Mouse (Mus musculus): ENCODE measurements around the gene Trmt44.
A peak's percentile ranks its signal among the peaks of the same experiment; 100 is the strongest.
"Not testable (repeated sequence)": the region's sequence is repeated elsewhere in the genome, so short reads cannot be mapped to it uniquely, and the experiment has no call there.

The Trmt44 gene

DNA sequence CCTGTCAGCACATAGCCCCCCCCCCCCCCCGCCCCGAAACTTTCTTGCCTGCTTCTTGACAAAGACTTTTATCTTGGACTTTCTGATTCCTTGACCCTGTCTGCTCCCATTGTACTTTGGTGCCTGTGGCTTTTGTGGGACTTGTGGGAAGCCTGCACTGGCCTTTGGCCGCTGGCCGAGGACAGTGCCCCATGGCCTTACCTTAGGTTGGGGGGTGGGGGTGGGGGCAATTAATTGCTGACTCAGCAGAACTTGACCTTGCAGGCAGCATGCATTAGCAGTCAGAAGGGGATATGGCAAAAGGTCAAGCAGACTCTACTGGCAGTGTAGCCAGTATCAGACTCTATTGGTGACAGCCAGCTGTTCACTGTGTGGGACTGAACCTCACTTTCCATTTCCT is 16.6 kb upstream of the Trmt44 start:
- DNase-seq (ENCODE audit: low spot score in 2 of 2): no peak

DNA sequence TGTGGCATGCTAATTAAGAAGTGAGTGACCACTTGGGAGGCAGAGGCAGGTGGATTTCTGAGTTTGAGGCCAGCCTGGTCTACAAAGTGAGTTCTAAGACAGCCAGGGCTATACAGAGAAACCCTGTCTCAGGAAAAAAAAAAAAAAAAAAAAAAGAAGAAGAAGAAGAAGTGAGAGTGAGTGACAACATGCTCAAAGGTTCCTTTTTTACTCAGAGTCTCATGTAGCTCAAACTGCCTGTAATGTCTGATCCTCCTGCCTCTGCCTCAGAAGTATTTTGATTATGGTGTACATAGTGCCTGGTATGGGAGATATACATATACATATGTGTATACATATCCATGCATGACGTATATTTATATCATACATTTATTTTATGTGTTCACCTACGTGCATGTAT is 9.4 kb upstream of the Trmt44 start:
- DNase-seq (ENCODE audit: low spot score in 2 of 2): not testable (repeated sequence)

DNA sequence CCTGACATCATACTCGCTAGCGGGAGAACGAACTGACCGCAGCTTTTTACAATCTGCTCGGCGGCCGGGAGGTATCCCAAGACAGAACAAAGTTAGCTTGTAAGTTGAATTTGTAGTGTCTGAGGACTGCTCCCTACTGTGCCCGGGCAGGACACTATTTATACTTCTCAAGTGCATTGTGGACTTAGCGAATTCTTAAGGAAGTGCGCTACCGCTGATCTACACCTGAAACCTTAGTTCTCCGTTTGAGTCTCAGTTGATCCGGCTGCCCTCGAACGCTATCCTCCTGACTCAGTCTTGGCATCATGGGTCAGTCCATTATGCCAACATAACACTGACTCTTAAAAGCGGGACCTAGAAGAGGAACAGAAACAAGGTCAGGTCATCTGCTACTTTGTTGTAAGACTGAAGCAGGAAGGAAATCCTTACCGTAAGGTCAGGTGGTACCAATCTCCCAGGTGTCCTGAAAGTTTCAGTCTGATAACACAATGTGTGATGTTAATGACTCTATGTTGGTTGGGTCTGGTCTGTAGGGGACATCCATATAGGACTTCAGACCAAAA is 8.4 kb upstream of the Trmt44 start:
- DNase-seq (ENCODE audit: low spot score in 2 of 2): no peak

DNA sequence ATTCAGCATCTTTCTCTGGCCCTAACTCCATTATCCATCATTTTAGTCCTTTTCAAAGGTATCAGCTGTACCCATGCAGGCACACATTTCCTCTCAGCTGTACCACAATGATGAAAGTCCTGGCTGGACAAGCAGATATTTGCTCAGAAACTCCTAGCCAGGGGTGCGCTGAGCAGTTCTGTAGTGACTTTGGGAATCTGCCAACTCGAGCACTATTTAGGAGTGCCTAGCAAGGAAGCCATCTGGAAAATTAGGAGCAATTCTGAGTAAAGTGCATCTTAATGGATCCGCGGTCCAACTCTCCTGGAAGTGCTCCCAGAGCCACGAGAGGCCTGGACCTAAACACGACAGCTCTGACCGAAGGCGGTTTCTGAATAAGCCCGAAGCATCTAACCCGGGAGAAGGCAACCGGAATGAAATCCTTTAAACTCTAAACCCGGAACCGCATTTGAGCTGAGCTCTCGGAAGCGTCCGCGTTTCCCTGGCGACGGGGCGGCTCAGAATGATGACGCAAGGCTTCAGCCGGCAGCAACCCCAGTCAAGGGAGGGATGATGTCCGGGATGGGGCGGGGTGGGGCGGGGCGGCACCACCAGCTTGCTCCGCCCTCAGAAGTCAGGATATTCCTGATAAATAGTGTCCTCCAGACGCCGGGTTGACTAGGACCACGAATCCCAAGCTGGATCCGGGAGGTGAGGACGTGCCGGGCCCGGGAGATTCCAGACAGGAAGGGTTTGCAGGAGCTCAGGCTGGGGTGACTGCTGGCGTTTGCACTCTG is 7.8 kb upstream of the Trmt44 start, which contains the start of gene Acox3:
Gene Acox3, plus strand, starts transcription at position 596 of the 776 bp plus-strand sequence.
- peak; percentile 89 to 92 for DNase-seq (ENCODE audit: low spot score in 2 of 2)

DNA sequence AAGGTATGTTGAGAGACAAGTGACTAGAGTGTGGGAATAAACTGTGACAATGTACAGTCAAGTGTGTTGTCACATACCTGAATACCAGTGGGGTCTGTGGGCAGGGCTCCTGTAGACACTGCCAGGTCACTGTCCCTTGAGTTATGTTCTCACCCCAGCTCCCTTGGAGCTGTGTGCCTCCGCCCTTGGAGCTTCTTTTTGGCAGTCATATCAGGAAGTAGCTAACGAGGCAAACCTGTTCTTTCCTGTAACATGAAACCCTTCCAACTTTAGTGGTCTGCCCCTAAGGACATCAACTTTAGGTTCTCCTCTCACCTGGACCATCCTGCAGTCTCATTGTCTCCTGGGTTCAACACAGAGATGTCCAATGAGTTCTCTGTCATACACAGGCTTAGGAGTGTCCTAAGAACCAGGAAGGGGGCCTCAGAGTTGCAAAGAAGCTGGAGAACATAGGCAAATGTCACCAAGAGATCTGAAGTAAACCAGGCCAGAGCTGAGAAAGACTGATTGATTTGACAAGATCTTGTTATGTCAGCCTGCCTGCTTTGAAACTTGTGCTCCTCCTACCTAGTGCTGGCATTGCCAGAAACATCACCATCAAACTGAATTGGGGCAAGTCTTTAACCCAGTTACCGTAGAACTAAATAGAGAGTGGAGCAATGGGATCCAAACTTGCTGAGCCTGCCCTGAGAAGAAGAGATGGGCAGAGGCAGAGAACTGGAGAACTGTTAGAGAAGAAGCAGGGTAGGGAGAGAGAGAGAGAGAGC is 5.5 kb upstream of the Trmt44 start:
- DNase-seq (ENCODE audit: low spot score in 2 of 2): no peak

DNA sequence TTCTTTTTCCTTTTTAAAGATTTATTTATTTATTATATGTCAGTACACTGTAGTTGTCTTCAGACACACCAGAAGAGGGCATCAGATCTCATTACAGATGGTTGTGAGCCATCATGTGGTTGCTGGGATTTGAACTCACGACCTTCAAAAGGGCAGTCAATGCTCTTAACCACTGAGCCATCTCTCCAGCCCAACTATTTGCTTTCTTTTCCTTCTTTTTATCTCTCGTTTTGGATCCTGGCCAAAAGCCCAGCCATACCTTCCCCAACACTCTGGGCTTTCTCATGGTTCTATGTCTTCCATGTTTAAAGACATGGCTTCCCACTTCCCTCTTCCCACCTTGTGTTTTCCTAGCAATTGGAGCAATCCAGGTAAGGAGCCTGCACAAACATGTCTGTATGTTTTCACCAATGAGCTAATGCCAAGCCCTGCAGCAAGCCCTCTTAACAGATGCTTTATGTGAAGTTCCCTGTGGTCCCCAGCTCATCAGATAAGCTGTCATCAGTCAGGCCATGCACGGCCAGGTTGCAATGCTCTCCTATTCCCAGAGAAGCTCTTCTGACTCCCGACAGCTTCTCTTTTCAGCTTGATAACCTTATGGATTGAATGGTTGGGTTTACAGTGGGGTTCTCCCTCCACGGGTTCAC is 4.5 kb upstream of the Trmt44 start:
- no peak for DNase-seq (ENCODE audit: low spot score in 2 of 2)

DNA sequence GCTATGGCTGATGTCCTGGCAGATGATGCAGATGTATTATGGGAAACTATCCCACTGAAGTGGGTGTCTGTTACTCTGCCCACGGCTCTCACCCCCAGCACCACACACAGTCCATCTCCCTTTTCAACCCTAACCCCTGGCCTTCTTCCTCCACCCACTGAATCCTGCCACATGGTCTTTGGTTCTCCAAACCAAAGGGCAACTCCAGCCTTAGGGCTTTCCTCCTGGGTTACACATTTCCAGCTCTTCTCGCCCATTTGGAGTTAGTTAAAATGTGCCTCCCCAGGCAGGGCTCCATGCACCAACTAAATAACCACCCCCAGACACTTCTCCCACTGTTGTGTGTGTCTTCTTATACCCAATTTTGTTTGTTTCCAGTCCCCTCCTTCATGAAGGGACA is 3.5 kb upstream of the Trmt44 start:
- no peak for DNase-seq (ENCODE audit: low spot score in 2 of 2)

DNA sequence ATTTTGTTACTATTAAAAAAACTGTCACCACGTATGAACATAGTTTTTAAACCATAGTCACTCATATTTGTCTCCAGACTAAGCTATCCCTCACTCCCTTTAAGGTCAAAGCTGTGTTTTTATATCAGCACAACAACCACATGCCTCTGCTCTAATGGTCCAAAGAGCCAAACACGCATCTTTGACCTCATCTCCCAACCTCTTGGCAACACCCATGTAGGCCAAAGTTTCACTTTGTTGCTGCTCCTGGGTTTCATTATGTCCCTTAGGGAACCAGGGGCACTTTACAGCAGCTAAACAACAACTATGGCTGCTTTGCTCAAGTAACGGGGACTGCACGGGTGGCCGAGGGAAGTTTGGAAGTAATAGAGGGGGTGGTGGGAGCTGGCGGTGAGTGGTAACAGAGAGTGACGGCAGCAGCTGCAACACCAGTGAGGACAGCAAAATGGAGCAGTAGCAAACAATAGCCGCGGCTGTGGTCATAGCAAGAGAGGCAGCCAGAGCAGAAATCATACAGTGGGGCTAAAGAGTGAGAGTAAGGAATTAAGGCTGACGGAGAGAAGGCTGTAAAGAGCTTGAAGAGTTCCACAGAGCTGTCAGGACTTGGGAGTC is 1.6 kb upstream of the Trmt44 start:
- DNase-seq (ENCODE audit: low spot score in 2 of 2): no peak

DNA sequence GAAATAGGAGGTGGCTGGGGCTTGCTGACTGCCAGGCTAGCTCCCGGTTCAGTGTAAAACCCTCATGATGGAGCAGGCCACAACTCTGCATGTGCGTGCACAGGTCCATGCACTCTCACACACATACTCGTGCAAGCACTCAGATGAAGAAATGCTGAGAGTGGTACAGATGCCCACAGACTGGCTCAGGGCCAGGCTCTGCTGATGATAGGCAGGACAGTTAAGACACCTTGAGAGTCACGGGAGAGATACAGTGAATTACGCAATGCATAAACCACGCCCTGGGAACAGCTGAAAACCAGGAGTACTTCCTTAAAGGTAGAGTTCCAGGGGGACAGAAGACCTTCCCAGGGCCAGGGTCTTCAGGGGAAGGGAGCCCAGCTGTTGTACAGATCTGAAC is 3.3 kb downstream of the Trmt44 start:
- no peak for DNase-seq (ENCODE audit: low spot score in 2 of 2)

DNA sequence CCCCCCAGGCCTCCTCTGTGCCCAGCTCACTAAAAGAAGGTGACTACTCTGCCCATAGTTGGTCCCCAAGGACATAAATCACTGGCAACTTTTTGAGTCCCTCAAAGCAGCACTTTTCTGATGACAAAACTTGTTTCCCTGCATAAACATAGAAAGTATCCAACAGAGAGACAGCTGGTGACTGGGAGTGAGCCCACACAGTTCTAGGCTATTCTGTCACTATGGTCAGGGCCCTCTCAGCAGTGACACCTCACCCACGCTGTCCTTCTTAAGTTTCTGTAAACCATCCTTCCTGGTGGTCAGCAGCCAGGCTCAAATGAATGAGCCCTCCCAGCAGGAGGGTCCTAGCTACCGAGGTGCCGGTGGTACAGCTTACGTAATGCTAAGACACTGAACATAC is 8.2 kb downstream of the Trmt44 start:
- no peak for DNase-seq (ENCODE audit: low spot score in 2 of 2)

DNA sequence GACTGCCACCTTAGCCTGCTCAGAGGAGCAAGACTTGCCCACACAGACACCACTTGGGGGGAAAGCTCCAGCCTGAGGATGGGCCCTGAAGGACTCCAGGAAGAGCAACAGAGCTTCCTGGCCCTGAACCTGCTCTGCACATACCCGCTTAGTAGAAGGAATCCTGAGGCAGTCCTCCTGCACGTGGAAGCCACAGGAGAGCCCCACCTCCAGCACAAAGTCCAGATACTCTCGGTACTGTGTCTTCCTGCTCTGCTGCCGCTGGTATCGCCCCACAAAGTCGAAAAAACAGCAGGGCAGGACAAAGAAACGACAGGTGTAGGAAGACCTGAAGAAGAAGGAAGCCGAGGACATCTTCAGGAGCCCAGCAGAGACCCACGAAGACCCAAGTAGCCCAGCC is 9.7 kb downstream of the Trmt44 start:
- no peak for DNase-seq (ENCODE audit: low spot score in 2 of 2)

DNA sequence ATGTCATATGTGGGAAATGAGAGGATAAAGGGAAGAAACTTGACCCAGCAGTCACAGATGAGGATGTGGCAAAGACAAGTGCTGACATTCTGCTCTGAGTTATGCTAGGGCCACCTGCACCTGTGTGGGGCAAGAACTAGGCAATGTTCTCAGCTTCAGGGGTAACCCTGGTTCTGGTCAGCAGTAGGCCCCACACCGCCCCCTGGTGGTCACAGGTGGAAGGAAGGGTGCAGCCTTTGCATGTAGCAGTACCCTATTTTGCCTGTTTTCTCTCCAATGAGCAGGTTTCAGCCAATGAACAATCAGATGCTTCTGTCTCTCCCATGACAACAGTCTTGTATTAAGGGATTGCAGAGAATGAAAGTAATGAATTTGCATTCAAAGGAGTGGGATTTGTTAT is 11.4 kb downstream of the Trmt44 start:
- DNase-seq (ENCODE audit: low spot score in 2 of 2): peak; percentile 48 to 61

DNA sequence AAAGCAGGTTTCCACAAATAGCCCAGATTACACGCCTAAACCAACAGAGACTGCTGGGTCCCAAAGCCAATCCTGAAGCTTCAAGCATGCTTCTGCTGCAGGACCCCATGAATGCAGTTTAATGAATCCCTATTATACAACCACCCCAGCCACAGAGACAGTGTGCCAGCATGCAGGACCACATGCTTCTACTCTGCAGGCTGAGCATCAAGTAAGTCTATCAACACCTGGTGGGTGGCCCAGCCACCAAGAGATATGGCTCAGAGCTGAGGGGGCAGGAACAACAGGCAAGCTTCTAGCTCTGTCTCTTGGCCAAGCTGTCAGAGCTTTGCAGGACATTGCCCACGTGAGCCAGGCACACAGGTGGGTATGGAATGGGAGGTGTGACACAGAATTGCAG is 12.3 kb downstream of the Trmt44 start:
- no peak for DNase-seq (ENCODE audit: low spot score in 2 of 2)

DNA sequence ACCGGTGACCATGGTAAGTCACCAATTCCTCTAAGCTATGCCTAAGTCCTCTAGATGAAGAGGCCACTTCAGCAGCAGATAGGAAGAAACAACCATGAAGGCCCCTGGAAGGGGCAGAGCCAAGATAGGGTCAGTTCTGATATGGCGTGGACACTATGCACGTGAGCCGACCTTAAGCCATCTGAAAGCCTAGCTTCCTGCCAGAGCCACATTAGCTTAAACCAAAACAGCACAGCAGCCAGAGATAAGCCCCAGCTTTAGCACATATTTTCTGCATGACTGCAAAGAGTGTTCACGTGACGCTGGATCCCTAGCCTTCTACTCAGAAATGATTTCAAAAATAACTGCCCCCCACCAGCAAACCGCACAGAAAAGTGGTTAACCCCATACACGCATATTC is 15.4 kb downstream of the Trmt44 start:
- no peak for DNase-seq (ENCODE audit: low spot score in 2 of 2)

DNA sequence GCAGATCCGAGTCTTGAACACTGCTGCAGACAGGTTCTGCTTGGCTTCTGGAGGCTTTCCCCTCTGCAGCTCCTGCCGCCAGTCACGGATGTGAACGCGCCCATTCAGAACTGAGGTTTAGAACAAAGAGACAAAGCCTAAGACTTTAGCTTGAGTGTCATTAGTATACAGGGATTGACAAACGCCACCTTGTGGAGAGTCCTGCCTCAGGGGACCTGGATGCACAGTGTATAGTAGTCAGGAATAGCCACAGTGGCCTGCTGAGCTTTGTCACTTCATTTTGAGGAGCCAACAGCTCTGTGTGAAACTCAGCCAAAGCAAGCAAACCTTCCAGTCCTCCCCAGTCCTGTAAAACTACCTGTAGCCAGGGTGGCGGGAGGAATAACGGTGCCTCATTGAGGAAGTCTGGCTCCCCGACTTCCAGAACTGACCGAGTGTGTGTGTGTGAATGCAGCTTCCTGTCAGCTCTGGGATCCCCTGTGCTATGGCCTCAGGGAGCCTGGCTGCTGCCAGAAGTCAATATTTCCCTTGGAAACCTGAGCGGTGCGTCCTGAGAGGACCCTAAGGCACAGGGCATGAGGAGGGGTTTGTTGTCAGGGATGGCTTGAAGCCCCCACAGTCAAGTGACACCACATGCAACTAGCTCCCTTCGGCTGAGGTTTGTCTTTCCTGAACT is 16.8 kb downstream of the Trmt44 start:
- no peak for DNase-seq (ENCODE audit: low spot score in 2 of 2)

DNA sequence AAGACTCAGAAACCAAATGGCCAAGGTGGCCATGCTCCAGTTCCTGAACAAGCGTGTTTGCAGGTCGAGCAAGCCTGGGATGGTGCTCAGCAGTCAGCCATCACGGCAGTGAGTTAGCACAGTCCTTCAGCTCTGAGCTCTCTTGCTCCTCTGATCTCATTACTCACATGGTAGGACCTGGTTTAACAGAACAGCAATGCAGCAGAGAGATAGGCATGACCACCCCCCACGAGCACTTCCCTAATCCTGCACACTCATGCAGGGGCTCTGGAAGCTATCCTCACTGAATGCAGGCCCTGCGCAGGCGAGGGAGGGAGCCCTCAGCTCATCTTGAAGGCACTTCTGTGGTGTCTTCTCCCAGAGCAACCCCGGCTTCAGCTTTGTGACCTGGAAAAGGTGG is 18.5 kb downstream of the Trmt44 start:
- DNase-seq (ENCODE audit: low spot score in 2 of 2): no peak

DNA sequence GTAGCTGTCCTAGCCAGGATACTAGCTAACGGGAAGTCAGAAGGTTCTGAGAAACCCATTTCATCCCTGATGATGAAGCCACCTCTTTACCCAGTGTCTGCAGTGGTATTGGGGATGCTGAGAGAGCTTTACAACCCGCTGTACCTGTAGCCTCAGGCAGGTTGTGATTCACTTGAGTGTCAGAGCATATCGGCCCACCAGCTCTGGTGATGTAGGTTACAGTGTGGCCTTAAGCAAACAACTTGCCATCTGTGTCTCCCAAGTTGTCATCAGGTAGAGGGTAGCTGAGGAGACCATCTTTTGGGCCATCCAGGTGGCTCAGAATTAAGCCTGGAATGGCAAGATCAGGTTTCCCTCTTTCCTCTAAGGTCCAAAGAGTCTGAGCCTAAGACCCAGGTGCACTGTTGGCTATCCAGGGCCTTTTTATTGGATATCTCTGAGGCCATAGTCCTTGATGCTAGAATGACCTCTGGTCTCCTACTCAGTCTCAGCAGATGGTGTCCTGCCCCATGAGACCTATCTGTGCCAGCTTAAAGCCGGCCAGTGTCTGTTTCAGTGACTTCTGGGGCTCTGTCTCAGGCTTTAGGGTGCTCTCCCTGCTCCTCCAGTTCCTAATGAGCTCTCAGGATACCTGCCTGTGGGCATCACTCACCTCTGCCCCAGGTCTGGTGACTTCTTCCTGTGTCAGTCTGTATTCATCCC is 21.9 kb downstream of the Trmt44 start:
- DNase-seq (ENCODE audit: low spot score in 2 of 2): no peak

DNA sequence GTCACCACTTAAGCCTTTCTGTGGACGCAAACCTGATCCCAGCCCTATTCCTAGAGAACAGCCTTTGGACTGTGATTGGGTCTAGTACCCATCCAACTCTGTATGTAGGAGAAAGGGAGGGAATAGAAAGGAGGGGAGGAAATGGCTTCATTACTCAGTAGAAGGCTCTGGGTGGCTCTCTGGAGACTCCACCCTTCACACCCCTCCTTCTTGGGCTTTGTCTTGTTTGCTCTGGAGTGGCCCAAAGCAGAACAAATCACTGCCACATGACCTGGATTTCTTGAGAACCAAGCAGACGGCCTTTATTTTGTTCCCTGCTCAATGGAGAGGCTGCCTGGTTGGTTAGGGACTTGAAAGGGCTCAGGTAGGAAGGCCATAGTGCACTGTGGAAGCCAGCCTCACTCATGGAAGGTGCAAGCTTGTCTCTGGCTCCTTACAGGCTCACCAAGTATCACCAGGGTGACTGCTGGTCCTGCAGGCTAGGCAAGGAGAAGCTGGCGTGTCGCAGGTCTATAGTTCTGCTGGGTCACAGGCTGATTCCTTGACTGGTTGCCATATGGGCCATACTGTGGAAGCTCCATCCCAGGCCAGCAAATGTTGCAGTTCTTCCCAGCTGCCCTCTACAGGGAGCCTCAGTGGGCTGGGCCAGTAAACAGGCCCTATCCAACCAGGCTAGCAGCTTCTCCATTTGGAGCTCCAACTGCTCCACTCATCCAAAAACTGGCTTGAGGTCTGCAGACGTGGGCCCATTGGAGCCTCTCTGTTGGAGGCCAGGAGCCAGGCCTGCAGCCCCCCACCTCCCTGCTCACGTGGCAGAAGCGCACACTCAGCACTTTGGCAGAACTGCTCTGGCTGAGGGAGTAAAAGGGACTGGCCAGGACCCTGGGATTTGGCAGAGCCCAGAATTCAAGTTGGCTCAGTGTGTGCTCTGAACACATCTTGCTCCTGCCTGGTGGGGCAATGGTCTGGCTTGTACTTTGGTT is 22.7 kb downstream of the Trmt44 start:
- no peak for DNase-seq (ENCODE audit: low spot score in 2 of 2)

DNA sequence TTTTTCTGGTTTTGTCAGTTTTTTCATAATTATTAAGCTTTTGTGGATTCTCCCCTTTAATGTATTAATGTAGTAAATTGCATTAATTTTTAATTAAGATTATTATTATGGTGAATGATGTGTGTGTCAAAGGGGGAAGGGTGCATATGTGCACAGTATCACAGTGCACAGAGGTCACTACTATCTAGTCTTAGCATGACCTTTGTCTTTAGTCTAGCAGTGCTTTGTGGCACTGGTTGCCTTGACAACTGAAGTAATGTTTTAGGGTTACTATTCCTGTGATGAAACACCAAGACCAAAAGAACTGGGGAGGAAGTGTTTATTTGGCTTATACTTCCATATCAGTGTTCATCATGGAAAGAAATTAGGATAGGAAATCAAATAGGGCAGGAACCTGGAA is 28.7 kb downstream of the Trmt44 start:
- no peak for DNase-seq (ENCODE audit: low spot score in 2 of 2)

Measured in urinary bladder, adult 18-20 months (tissue).